Mouse (Mus musculus) left cerebral cortex, adult 6 months (tissue): ENCODE measurements around the gene Lima1. TPM values are rescaled to one million over a fixed set of nuclear protein-coding genes. Genes with fewer than 3 reads are reported as not detected.

Source experiments
- long read RNA-seq, 2 experiments: library from polyadenylated mRNA; unstranded; transcript quantifications; one replicate each; pipeline ENCODE4 v2.0.0; 2019 to 2020
- polyA plus RNA-seq: library from polyadenylated mRNA; unstranded; fragments of <200 nt; fragmentation: Nextera tagmentation; gene quantifications from 2 replicates; pipeline ENCODE4 v1.2.3, GENCODE M21; 2021

Lima1 gene
- polyA plus RNA-seq: 2.4 and 2.7 TPM in 2 replicates
- long read RNA-seq, experiment 1, full-length matches to known transcripts: 12 of 15 reads
- long read RNA-seq, experiment 1, partial matches to known transcripts: 2 of 15 reads
- long read RNA-seq, experiment 1, other reads (novel, unspliced or antisense): 1 of 15 reads
- long read RNA-seq, experiment 2, full-length matches to known transcripts: 4 of 9 reads
- long read RNA-seq, experiment 2, partial matches to known transcripts: 0 of 9 reads
- long read RNA-seq, experiment 2, other reads (novel, unspliced or antisense): 5 of 9 reads

DNA sequence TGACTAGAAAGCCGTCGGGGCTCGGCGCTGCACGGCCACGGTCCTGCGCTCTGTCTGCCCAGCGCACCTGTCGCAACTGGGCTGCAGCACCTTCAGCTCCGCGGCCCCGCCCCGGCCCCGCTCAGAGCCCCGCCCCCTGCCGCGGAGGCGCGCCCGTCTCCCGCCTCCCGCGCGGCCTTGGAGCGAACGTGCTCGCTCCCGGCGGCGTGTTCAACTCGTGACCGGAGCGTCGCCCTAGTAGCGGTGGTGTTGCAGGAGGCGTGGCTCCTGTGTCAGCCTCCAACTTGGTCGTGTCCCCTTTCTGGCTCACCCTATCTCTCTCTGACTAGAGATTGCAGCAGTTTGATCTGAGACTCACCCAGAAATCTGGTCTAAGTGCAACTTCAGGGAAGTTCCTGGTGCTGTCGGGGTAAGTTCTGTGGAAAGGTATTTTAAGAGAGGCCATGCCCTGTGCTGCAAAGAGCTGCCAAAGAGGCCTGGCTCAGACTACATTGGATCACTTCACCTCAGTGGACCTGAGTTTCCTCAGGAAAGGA, at the start of gene Lima1:
Gene Lima1, minus strand, starts transcription at position 123 of the 536 bp plus-strand sequence.

DNA sequence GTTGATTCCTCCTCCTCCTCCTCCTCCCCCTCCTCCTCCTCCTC, 102.6 kb downstream of the Lima1 start, which contains the start of gene Cers5:
Gene Cers5, minus strand, starts transcription at position 5 of the 44 bp plus-strand sequence.

Other genes starting within 250 kb of the Lima1 start
- gene Racgap1, start 223.8 kb downstream of the Lima1 start, polyA plus RNA-seq: 5.6 and 6.7 TPM in 2 replicates
- 4.1 and 19.7 TPM in 2 replicates for gene Asic1, start 205.1 kb downstream of the Lima1 start, polyA plus RNA-seq
- 32.2 and 51.0 TPM in 2 replicates for gene Smarcd1, start 173.3 kb downstream of the Lima1 start, polyA plus RNA-seq
- gene Gm17349, start 170.0 kb downstream of the Lima1 start, polyA plus RNA-seq: not detected in 2 replicates
- gene Gpd1, start 157.9 kb downstream of the Lima1 start, polyA plus RNA-seq: 20.0 and 22.8 TPM in 2 replicates
- gene Cox14, start 149.8 kb downstream of the Lima1 start, polyA plus RNA-seq: 459 and 490 TPM in 2 replicates
- gene Cers5, start 102.6 kb downstream of the Lima1 start, polyA plus RNA-seq: 38.5 and 47.9 TPM in 2 replicates
- gene Fam186a, start 91.6 kb upstream of the Lima1 start, polyA plus RNA-seq: 0.05 TPM in 1 of 2 replicates, not detected in the other
- 6.2 and 9.0 TPM in 2 replicates for gene Larp4, start 94.6 kb upstream of the Lima1 start, polyA plus RNA-seq
- 11.5 and 11.6 TPM in 2 replicates for gene Dip2b, start 163.2 kb upstream of the Lima1 start, polyA plus RNA-seq